Mouse (Mus musculus) forebrain, embryonic 15.5 days (tissue): ENCODE results near the gene Baz2a. TPM values are rescaled to one million over a fixed set of nuclear protein-coding genes. Genes with fewer than 3 reads are reported as not detected.
A peak's percentile ranks its signal among the peaks of the same experiment; 100 is the strongest.
"Not testable (repeated sequence)": the region's sequence is repeated elsewhere in the genome, so short reads cannot be mapped to it uniquely, and the experiment has no call there.

Experiments used
- ATAC-seq: fragments of 200-750 bp; cut with Nextera tagmentation; replicated peaks from 2 replicates; pipeline ENCODE4 v1.8.0; 2017; ENCODE audit warnings: mild to moderate bottlenecking, moderate TSS enrichment, moderate library complexity
- H3K27ac ChIP-seq: fragments of 300-500 bp; sonication (generic); replicated peaks from 2 replicates; pipeline ENCODE4 v1.5.1; 2015; ENCODE audit warnings: mild to moderate bottlenecking, inconsistent platforms
- H3K27me3 ChIP-seq: fragments of 300-500 bp; sonication (generic); 2 replicates; pipeline ENCODE4 v1.6.1; 2015; ENCODE audit warnings: inconsistent platforms
- H3K36me3 ChIP-seq: fragments of 300-500 bp; sonication (generic); 2 replicates; pipeline ENCODE4 v1.6.1; 2015; ENCODE audit warnings: mild to moderate bottlenecking, inconsistent platforms
- H3K4me1 ChIP-seq: fragments of 300-500 bp; sonication (generic); 2 replicates; pipeline ENCODE4 v1.6.1; 2015; ENCODE audit warnings: inconsistent platforms
- H3K4me2 ChIP-seq: fragments of 300-500 bp; sonication (generic); replicated peaks from 2 replicates; pipeline ENCODE4 v1.6.1; 2015; ENCODE audit warnings: mild to moderate bottlenecking, inconsistent platforms
- H3K4me3 ChIP-seq: fragments of 300-500 bp; sonication (generic); 2 replicates; pipeline ENCODE4 v1.5.1; 2015; ENCODE audit warnings: mild to moderate bottlenecking, inconsistent platforms
- H3K9ac ChIP-seq: fragments of 300-500 bp; sonication (generic); replicated peaks from 2 replicates; pipeline ENCODE4 v1.6.1; 2015; ENCODE audit warnings: mild to moderate bottlenecking, inconsistent platforms
- H3K9me3 ChIP-seq: fragments of 300-500 bp; sonication (generic); 2 replicates; pipeline ENCODE4 v1.6.1; 2016; ENCODE audit warnings: inconsistent platforms
- WGBS: fragments of 180-500 bp; shearing (Covaris S2); methylation state at CpG from one replicate; pipeline ENCODE4 v1.1.7; 2015; ENCODE audit warnings: mixed read lengths; 5-methylcytosine and 5-hydroxymethylcytosine counted together
- polyA plus RNA-seq: library from polyadenylated mRNA; unstranded; fragments of >200 nt; fragmentation: Nextera tagmentation; extraction: Ambion mirVana; gene quantifications from 2 replicates; pipeline ENCODE4 v1.2.1, GENCODE M21; 2015

The Baz2a gene
- polyA plus RNA-seq, 1 experiment from 2014 or later, result 9.1 TPM

DNA sequence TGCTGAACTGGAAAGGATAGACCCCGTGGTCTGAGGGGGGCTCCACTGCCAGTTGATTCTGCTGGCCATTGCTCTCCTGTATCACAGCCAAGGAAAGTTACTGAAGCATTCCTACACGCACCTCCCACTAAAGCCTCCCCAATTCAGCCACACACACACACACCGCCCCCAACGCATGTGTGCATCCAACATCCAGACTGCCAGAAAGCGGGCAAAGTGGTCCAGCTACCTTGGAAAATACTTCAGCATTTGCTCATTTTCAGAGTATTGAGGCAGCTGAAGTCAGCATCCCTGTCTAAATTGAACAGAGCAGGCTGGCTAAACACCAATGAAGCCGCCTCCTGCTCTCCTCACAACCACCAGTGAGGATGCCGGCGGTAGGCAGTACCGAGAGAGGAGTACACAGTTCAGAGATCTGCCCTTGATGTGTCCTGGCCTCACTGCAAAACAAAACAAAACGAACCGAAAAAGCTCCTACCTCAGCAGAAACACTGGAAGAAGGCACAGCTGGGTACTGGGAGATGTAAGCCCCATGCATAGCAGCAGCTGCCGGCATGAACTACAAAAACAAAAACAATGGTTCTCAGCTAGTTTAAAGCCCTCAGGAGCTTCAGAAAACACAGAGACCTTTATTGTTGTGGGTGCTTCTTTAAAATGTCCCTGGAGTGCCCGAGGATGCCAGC, 42.4 kb downstream of the Baz2a start:
- Histone ChIP-seq H3K36me3 (peaks cover 13% of the 10 kb centered on the region), H3K9me3 (no peaks in the 10 kb centered on the region), H3K4me3 (no peak overlapping the region), H3K9ac (no peak overlapping the region), H3K4me1 (no peaks in the 10 kb centered on the region), H3K4me2 (no peak overlapping the region), H3K27me3 (no peaks in the 10 kb centered on the region), H3K27ac (peak overlapping the region; percentile 33; the same call in 1 of the 2 replicates)
- no peak for ATAC-seq
- 49% methylated on average over 13 of the region's 13 CpGs for WGBS

DNA sequence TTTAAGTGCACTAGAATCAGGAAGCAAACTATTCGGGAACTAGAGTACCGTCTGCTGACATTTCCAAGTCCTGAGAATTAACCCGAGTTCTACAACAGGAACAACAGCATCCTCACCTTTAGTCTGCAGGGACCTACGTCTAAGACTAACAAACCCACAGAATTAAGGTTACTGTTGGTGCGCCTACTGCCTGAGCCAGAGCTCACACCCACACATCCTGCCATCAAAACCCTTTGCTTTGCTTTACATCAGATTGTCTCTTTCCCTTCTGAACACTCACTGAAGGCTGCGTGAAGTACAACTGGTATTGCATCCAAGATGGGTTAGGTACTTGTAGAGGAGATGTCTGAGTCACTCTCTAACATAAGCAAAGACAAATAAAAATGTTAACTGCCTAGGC, 44.0 kb downstream of the Baz2a start:
- no peaks in the 10 kb centered on the region for H3K9me3 ChIP-seq
- no peak overlapping the region for H3K4me3 ChIP-seq
- H3K27me3 ChIP-seq, result no peaks in the 10 kb centered on the region
- H3K9ac ChIP-seq, result no peak overlapping the region
- no peaks in the 10 kb centered on the region for H3K4me1 ChIP-seq
- no peak overlapping the region for H3K27ac ChIP-seq
- H3K4me2 ChIP-seq, result no peak overlapping the region
- ATAC-seq, result no peak
- peaks cover 6% of the 10 kb centered on the region for H3K36me3 ChIP-seq
- WGBS, result 91% methylated on average over 6 of the region's 6 CpGs

DNA sequence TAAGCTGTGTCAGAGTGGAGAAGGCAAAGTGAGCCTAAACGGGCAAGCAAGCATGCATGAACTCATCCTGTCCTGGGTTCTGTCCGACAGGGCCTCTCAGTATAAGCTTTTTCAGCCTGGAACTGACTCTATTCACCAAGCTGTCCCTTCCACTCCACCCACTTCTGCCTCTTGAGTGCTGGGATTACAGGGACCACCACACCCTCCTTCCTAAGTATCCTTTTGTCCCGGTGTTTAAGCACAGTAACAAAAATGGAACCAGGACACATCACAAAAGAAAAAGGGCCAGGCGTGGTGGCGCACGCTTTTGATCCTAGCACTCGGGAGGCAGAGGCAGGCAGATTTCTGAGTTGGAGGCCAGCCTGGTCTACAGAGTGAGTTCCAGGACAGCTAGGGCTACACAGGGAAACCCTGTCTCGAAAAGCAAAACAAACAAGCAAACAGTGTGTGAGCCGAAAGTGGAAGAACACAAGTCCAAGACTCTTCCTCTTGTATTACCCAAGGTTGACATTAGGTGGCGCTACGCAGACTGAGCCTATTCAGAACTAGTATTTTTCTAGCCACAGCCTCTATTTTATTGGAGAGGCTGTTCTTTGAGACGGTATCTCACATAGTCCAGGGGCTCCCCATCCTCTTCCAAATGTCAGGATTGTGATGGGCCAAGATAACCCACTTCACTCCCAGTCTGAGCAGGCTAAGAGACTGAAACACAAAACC, 49.0 kb downstream of the Baz2a start:
- no peak overlapping the region for H3K9ac ChIP-seq

DNA sequence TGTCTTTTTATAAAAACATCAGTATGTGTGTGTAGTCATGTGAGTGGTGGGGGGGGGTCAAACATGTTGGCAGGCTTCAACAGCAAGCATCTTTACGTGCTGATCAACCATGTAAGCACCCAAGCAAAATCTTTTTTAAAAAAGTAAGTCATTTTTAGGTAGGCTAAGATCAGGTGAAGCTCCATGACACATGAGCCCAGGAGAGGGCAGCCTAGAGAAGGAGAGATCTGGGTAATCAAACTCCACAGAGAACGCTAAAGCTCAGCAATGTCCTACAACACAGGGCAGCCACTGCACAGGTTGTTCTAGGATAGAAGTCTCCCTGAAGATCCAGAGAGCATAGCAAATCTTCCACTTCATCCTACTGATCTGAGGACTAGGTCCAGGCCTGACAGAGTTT, 50.8 kb downstream of the Baz2a start:
- H3K9ac ChIP-seq, result no peak overlapping the region
- 75% methylated on average over 2 of the region's 2 CpGs for WGBS
- no peak overlapping the region for H3K27ac ChIP-seq
- ATAC-seq, result no peak
- H3K9me3 ChIP-seq, result no peaks in the 10 kb centered on the region
- H3K4me3 ChIP-seq, result no peak overlapping the region
- no peaks in the 10 kb centered on the region for H3K27me3 ChIP-seq
- no peaks in the 10 kb centered on the region for H3K4me1 ChIP-seq
- no peaks in the 10 kb centered on the region for H3K36me3 ChIP-seq
- no peak overlapping the region for H3K4me2 ChIP-seq

More for the DNA sequence above, 49.0 kb downstream of the Baz2a start:
- Histone ChIP-seq H3K27me3 (no peaks in the 10 kb centered on the region), H3K4me1 (no peaks in the 10 kb centered on the region), H3K4me2 (no peak overlapping the region), H3K36me3 (no peaks in the 10 kb centered on the region), H3K27ac (no peak overlapping the region), H3K4me3 (no peak overlapping the region), H3K9me3 (no peaks in the 10 kb centered on the region)
- no peak for ATAC-seq
- WGBS, result 73% methylated on average over 12 of the region's 12 CpGs

DNA sequence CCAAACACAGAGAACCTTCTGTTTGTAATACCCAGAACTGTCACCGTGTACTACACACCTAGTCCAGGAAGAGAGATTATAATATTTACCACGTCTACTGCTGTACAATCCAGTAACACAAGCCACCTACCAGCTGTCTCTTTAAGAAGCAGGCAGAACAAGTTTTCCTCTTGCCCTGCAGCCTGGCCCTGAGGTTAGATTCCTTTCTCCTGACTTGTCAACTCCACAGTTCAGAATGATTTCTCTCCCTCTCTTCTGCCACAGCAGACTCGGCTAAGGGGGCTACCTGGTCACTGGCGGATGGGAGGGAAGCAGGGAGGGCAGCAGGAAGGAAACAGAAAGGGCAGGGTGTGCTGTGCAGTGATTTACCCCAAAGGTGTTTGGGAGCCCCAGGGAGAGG, 52.3 kb downstream of the Baz2a start:
- H3K27me3 ChIP-seq, result no peaks in the 10 kb centered on the region
- H3K36me3 ChIP-seq, result no peaks in the 10 kb centered on the region
- no peaks in the 10 kb centered on the region for H3K9me3 ChIP-seq
- H3K9ac ChIP-seq, result no peak overlapping the region
- WGBS, result 74% methylated on average over 4 of the region's 4 CpGs
- H3K4me1 ChIP-seq, result no peaks in the 10 kb centered on the region
- H3K4me3 ChIP-seq, result no peak overlapping the region
- no peak for ATAC-seq
- H3K4me2 ChIP-seq, result no peak overlapping the region
- H3K27ac ChIP-seq, result no peak overlapping the region

DNA sequence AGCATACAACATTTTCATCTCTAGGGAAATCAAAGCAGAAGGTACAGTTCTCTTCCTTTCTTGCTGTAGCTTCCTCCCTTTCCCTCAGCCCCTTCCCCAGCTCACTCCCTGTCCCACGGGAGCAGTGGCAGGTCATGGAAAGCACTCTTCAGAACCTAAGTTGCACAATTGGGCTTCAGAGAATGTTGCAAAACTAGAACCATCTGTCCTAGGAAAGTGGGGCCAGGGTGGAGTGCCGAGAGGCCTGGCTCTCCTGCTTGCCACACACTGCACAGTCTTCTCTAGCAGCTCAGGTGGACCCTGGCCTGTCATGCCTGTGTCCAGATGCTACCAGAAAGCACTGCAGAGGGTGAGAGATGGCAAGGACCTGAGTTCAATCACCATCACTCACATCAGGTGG, 53.6 kb downstream of the Baz2a start:
- Histone ChIP-seq H3K27me3 (no peaks in the 10 kb centered on the region), H3K4me2 (no peak overlapping the region), H3K36me3 (no peaks in the 10 kb centered on the region), H3K4me1 (no peaks in the 10 kb centered on the region), H3K27ac (no peak overlapping the region), H3K4me3 (no peak overlapping the region), H3K9ac (no peak overlapping the region), H3K9me3 (no peaks in the 10 kb centered on the region)
- 84% methylated on average over 2 of the region's 2 CpGs for WGBS
- ATAC-seq, result no peak

DNA sequence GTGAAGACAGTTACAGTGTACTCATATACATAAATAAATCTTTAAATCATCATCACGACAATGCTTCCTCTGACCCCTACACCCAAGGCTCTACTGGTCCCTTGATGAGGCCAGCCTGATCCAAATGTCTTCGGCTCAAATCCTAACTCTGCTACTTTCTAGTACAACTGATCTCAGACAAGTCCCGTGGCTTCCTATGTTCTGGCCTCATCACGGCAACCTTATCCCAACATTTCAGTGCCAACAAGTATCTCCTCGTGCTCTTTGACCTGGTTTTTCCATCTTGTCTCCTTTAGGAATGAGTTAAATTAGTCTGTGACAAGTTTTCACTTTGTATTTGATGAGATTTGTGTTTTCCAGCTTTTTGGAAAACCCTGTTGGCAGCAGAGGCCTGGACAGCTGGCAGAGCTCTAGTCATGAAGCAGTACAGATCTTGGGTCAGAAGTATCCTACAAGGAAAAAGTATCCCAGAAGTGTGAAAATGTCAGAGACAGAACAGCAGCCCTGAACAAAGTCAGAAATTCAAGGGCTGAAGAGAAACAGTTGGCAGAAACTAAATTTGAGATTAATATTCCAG, 57.5 kb downstream of the Baz2a start:
- no peak overlapping the region for H3K4me3 ChIP-seq

DNA sequence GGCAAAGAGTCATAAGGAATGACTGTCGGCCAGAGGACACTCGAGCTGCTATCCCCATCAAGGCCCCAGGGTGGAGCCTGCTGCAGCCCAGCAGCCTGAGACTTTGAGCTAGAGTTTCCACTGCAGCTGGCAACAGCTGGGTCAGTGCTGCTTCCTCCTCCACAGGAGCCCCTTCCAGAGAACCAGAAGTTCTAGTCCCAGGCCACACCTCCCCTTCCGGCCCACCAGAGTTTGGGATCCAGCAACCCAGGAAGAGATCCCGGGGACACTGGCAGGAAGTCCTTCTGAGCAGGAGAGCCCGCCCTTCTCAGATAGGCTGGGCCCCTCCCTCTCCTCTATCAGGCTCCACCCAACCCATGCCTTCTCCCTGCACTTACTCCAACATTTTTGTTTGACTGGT, 58.2 kb downstream of the Baz2a start:
- no peak for ATAC-seq
- Histone ChIP-seq H3K27ac (no peak overlapping the region), H3K4me3 (no peak overlapping the region), H3K9ac (no peak overlapping the region), H3K4me2 (no peak overlapping the region), H3K4me1 (no peaks in the 10 kb centered on the region), H3K9me3 (no peaks in the 10 kb centered on the region), H3K27me3 (no peaks in the 10 kb centered on the region), H3K36me3 (no peaks in the 10 kb centered on the region)
- 1% methylated on average over 5 of the region's 5 CpGs for WGBS

More for the DNA sequence above, 57.5 kb downstream of the Baz2a start:
- no peaks in the 10 kb centered on the region for H3K4me1 ChIP-seq
- no peaks in the 10 kb centered on the region for H3K36me3 ChIP-seq
- no peaks in the 10 kb centered on the region for H3K9me3 ChIP-seq
- H3K27ac ChIP-seq, result no peak overlapping the region
- H3K4me2 ChIP-seq, result no peak overlapping the region
- WGBS, result 93% methylated on average over 5 of the region's 5 CpGs
- no peak for ATAC-seq
- H3K9ac ChIP-seq, result no peak overlapping the region
- H3K27me3 ChIP-seq, result no peaks in the 10 kb centered on the region

DNA sequence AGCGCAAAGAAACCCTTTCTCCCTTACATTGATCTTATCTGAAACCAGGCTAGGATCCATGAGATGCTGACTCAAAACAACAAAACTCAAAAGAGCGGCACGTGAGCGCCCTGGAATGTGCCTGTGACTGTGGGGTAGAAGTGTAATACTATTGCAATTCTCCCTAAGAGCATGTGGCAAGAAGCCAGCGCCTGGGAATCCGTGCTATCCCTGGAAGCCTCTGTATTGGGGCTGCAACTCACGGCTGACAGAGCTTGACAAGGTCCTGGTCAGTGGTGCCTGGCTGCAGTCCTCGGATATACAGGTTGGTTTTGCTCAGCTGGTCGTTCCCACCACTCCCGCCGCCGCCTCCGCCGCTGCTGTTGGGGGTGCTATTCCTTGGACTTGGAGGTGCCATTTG, 59.6 kb downstream of the Baz2a start:
- no peak overlapping the region for H3K27ac ChIP-seq
- no peaks in the 10 kb centered on the region for H3K4me1 ChIP-seq
- 83% methylated on average over 14 of the region's 14 CpGs for WGBS
- H3K9ac ChIP-seq, result no peak overlapping the region
- H3K36me3 ChIP-seq, result no peaks in the 10 kb centered on the region
- no peaks in the 10 kb centered on the region for H3K27me3 ChIP-seq
- H3K4me3 ChIP-seq, result no peak overlapping the region
- H3K9me3 ChIP-seq, result no peaks in the 10 kb centered on the region
- H3K4me2 ChIP-seq, result no peak overlapping the region
- no peak for ATAC-seq

DNA sequence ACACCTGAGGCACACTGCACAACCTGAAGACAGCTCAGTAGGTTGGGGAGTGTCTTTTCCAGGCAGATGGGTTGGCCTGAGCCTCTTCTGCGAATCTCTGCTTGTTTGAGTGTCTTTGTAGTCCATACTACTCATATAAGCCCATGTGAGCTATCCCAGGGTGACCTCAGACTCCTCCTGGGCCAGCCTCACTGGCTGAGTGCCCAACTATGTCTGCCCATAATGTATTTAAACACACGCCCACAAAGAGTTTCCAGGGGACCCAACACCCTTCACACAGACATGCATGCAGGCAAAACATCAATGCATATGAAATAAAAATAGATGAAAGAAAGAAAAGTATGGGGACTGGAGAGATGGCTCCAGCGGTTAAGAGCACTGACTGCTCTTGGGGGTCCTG, 62.6 kb downstream of the Baz2a start:
- H3K9ac ChIP-seq, result no peak overlapping the region
- no peaks in the 10 kb centered on the region for H3K9me3 ChIP-seq
- H3K27me3 ChIP-seq, result no peaks in the 10 kb centered on the region
- WGBS, result 79% methylated on average over 3 of the region's 3 CpGs
- no peak overlapping the region for H3K4me3 ChIP-seq
- no peak overlapping the region for H3K4me2 ChIP-seq
- ATAC-seq, result no peak
- H3K36me3 ChIP-seq, result no peaks in the 10 kb centered on the region
- no peak overlapping the region for H3K27ac ChIP-seq
- H3K4me1 ChIP-seq, result no peaks in the 10 kb centered on the region

DNA sequence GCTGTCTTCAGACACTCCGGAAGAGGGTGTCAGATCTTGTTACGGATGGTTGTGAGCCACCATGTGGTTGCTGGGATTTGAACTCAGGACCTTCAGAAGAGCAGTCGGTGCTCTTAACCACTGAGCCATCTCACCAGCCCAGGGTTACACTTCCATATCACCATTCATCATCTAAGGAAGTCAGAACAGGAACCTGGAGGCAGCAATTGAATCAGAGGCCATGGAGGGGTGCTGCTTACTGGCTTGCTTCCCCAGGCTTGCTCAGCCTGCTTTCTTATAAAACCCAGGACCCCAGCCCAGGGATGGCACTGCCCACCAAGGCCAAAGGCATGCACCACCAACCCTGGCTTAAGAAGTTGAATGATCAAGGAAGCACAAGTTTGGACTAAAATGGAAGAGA, 74.3 kb downstream of the Baz2a start:
- H3K4me2 ChIP-seq, H3K9ac ChIP-seq, H3K4me3 ChIP-seq, H3K36me3 ChIP-seq, H3K27ac ChIP-seq, H3K9me3 ChIP-seq, H3K4me1 ChIP-seq, H3K27me3 ChIP-seq, ATAC-seq: not testable (repeated sequence)
- 91% methylated on average over 3 of the region's 3 CpGs for WGBS

DNA sequence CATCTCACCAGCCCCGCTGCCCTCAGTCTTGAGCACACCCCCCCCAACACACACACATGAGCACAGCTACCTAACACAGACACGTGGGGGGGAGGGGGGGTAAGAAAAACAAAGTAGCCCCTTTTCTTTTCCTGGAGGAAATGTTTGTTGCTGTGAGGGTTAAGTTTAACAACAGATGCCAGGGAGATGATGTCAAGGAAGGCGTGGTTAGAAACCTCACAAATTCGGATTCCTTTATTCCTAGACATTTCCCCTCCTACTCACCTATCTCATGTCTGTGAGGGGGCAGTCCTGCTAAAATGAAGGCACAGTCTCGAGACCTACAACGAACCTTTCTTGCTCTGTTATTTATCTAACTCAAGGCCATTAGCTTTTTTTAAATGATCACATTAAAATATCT, 75.7 kb downstream of the Baz2a start:
- Histone ChIP-seq H3K4me1 (no peaks in the 10 kb centered on the region), H3K9ac (no peak overlapping the region), H3K9me3 (no peaks in the 10 kb centered on the region), H3K4me3 (no peak overlapping the region), H3K27me3 (no peaks in the 10 kb centered on the region), H3K36me3 (no peaks in the 10 kb centered on the region), H3K4me2 (no peak overlapping the region), H3K27ac (no peak overlapping the region)
- ATAC-seq, result no peak
- WGBS, result 66% methylated on average over 6 of the region's 6 CpGs
